Mouse (Mus musculus) neural tube, embryonic 15.5 days (tissue): ENCODE measurements at regions not wholly inside any gene's neighbourhood (a gene's known extent, or its start where the extent isn't known, plus 50 kb on each side); places are given as distances from the start of the nearest gene placed in this dataset.

Source experiments
- ATAC-seq: fragments of 200-750 bp; cut with Nextera tagmentation; 2 replicates; pipeline ENCODE4 v1.8.0; 2017; ENCODE audit warnings: mild to moderate bottlenecking, moderate TSS enrichment, moderate library complexity; ENCODE audit not compliant: low FRiP score
- H3K27ac ChIP-seq: fragments of 300-500 bp; sonication (generic); replicated peaks from 2 replicates; pipeline ENCODE4 v1.5.1; 2015; ENCODE audit warnings: mild to moderate bottlenecking, inconsistent platforms
- H3K27me3 ChIP-seq: fragments of 300-500 bp; sonication (generic); replicated peaks from 2 replicates; pipeline ENCODE4 v1.6.1; 2015; ENCODE audit warnings: inconsistent platforms
- H3K36me3 ChIP-seq: fragments of 300-500 bp; sonication (generic); 2 replicates; pipeline ENCODE4 v1.6.1; 2015; ENCODE audit warnings: inconsistent platforms
- H3K4me1 ChIP-seq: fragments of 300-500 bp; sonication (generic); 2 replicates; pipeline ENCODE4 v1.6.1; 2015; ENCODE audit warnings: inconsistent platforms
- H3K4me2 ChIP-seq: fragments of 300-500 bp; sonication (generic); 2 replicates; pipeline ENCODE4 v1.6.1; 2015; ENCODE audit warnings: inconsistent platforms, mild to moderate bottlenecking, moderate library complexity
- H3K4me3 ChIP-seq: fragments of 300-500 bp; sonication (generic); replicated peaks from 2 replicates; pipeline ENCODE4 v1.5.1; 2015; ENCODE audit warnings: mild to moderate bottlenecking, inconsistent platforms
- H3K9ac ChIP-seq: fragments of 300-500 bp; sonication (generic); replicated peaks from 2 replicates; pipeline ENCODE4 v1.6.1; 2015; ENCODE audit warnings: mild to moderate bottlenecking, inconsistent platforms
- H3K9me3 ChIP-seq: fragments of 300-500 bp; sonication (generic); replicated peaks from 2 replicates; pipeline ENCODE4 v1.6.1; 2016; ENCODE audit warnings: inconsistent platforms
- WGBS: fragments of 180-500 bp; shearing (Covaris S2); methylation state at CpG from one replicate; pipeline ENCODE4 v1.1.7; 2015; ENCODE audit warnings: mixed read lengths; 5-methylcytosine and 5-hydroxymethylcytosine counted together

GRCm38 (mm10) chr15:27137580-27137979, 242.2 kb upstream of the Fbxl7 start:
- no peaks in the 10 kb centered on the region for H3K27me3 ChIP-seq
- no peaks in the 10 kb centered on the region for H3K4me1 ChIP-seq
- WGBS = 86% methylated on average over 5 of the region's 5 CpGs
- no peak overlapping the region for H3K4me2 ChIP-seq
- H3K4me3 ChIP-seq = no peak overlapping the region
- H3K36me3 ChIP-seq = no peaks in the 10 kb centered on the region
- no peak overlapping the region for H3K27ac ChIP-seq
- no peak overlapping the region for H3K9ac ChIP-seq
- H3K9me3 ChIP-seq = no peaks in the 10 kb centered on the region
- no peak for ATAC-seq

- H3K27me3 ChIP-seq = no peaks in the 10 kb centered on the region
- no peaks in the 10 kb centered on the region for H3K9me3 ChIP-seq
- WGBS = 53% methylated on average over 6 of the region's 6 CpGs
- no peaks in the 10 kb centered on the region for H3K4me1 ChIP-seq
- no peak overlapping the region for H3K4me2 ChIP-seq
- no peak overlapping the region for H3K9ac ChIP-seq
- H3K4me3 ChIP-seq = no peak overlapping the region
- H3K27ac ChIP-seq = no peak overlapping the region
- no peaks in the 10 kb centered on the region for H3K36me3 ChIP-seq
- no peak for ATAC-seq
These were observed 250.5 kb upstream of the Fbxl7 start for GRCm38 (mm10) chr15:27145860-27146259.

DNA sequence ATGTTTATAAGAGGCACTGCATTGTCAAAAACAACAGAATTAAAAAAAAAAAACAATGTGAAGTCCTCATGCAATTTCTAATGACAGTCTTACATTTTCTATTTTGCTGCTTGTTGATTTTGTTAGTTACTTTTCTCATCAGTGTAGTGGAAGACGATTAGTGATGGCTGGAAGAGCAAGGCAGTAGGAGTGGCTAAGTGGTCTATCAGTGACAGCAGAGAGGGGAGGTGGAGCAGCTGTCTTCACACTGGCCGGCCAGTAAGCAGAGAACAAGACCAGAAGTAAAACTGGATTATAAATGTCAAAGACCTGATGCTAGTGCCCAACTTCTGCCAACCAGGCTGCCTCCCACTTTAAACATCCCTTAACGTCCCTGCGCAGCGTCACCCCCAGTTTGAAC, 265.6 kb upstream of the Fbxl7 start:
- no peak for ATAC-seq
- Histone ChIP-seq H3K9me3 (no peaks in the 10 kb centered on the region), H3K4me1 (no peaks in the 10 kb centered on the region), H3K27me3 (no peaks in the 10 kb centered on the region), H3K27ac (no peak overlapping the region), H3K9ac (no peak overlapping the region), H3K4me3 (no peak overlapping the region), H3K4me2 (no peak overlapping the region), H3K36me3 (no peaks in the 10 kb centered on the region)
- WGBS = 79% methylated on average over 5 of the region's 5 CpGs

- Histone ChIP-seq H3K36me3 (no peaks in the 10 kb centered on the region), H3K4me1 (no peaks in the 10 kb centered on the region), H3K9me3 (no peaks in the 10 kb centered on the region), H3K27me3 (no peaks in the 10 kb centered on the region), H3K4me2 (no peak overlapping the region), H3K27ac (no peak overlapping the region), H3K9ac (no peak overlapping the region), H3K4me3 (no peak overlapping the region)
- no peak for ATAC-seq
- 85% methylated on average over 1 of the region's 1 CpGs for WGBS
These were observed 272.1 kb upstream of the Fbxl7 start for GRCm38 (mm10) chr15:27167484-27167883.

DNA sequence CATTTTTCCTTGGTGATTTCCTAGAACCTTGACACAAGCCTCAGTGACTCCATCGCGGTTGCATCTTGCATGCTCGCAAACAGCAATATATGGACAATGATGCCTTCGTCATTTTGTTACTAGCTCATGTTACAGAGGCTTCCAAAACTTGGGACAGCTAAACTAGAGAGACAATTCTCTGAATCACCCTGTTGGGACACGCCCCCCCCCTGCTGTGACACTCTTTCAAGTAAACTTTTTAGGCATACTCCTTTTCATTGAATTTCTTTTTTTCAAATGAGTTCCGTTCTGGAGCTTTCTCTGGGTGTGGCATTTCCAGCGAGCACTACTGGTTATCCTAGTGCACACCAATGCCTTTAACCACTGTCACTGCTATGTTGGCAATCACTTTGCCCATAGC, 274.5 kb upstream of the Fbxl7 start:
- H3K9me3 ChIP-seq = no peaks in the 10 kb centered on the region
- H3K4me2 ChIP-seq = no peak overlapping the region
- H3K36me3 ChIP-seq = no peaks in the 10 kb centered on the region
- H3K27ac ChIP-seq = no peak overlapping the region
- H3K9ac ChIP-seq = no peak overlapping the region
- WGBS = 87% methylated on average over 7 of the region's 7 CpGs
- no peak for ATAC-seq
- H3K27me3 ChIP-seq = no peaks in the 10 kb centered on the region
- H3K4me1 ChIP-seq = no peaks in the 10 kb centered on the region
- no peak overlapping the region for H3K4me3 ChIP-seq

DNA sequence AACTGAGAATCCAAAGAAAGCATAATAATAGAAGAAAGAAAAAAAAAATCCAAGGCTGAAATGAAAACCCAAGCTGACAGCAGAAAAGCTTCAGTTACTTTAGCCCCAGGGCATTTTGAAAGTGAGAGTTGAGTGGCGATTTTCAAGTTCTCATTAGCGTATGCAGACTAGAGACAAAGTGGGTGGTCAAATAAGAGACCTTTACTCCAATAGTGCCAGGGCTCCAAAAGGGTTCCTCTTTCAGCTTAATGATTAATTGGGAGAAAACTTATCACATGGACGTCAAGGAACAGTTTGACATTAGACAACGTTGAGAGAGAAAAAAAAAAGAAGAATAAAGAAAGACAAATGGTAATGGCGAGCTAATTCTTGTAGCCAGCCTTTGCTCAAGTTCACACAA, 278.1 kb upstream of the Fbxl7 start:
- H3K27me3 ChIP-seq = no peaks in the 10 kb centered on the region
- no peaks in the 10 kb centered on the region for H3K36me3 ChIP-seq
- H3K4me3 ChIP-seq = no peak overlapping the region
- H3K27ac ChIP-seq = no peak overlapping the region
- H3K9me3 ChIP-seq = no peaks in the 10 kb centered on the region
- WGBS = 35% methylated on average over 5 of the region's 5 CpGs
- no peak overlapping the region for H3K4me2 ChIP-seq
- H3K4me1 ChIP-seq = peaks cover 5% of the 10 kb centered on the region
- ATAC-seq = no peak
- no peak overlapping the region for H3K9ac ChIP-seq

- H3K4me3 ChIP-seq = no peak overlapping the region
- no peaks in the 10 kb centered on the region for H3K36me3 ChIP-seq
- H3K9ac ChIP-seq = no peak overlapping the region
- peak overlapping the region; percentile 42 for H3K4me2 ChIP-seq
- H3K4me1 ChIP-seq = peaks cover 7% of the 10 kb centered on the region
- H3K27me3 ChIP-seq = no peaks in the 10 kb centered on the region
- ATAC-seq = peak; percentile 57
- H3K27ac ChIP-seq = peak overlapping the region; percentile 60
- no peaks in the 10 kb centered on the region for H3K9me3 ChIP-seq
- WGBS = 22% methylated on average over 13 of the region's 13 CpGs
These were observed 282.9 kb upstream of the Fbxl7 start for GRCm38 (mm10) chr15:27178084-27178935.

DNA sequence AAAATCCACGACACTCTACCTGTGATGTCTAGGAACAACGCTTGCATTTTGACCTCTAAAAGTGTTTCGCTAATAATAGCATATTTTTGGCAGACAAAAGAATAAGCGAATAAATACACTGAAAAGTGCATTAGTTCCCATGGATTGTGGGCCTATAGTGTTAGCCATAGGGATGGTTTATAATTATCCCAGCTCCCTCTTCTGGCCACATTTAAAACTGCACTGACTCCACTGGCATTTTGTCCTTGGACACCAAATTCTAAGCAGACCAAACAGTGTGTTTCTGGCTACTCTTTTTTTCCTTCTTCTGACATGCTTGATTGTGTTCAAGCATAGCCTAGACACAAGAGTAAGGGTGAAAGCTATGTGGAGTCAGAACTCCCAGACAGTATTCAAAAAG, 276.8 kb upstream of the Ank start:
- Histone ChIP-seq H3K36me3 (no peaks in the 10 kb centered on the region), H3K27me3 (no peaks in the 10 kb centered on the region), H3K27ac (no peak overlapping the region), H3K9me3 (no peaks in the 10 kb centered on the region), H3K9ac (no peak overlapping the region), H3K4me2 (no peak overlapping the region), H3K4me1 (no peaks in the 10 kb centered on the region), H3K4me3 (no peak overlapping the region)
- ATAC-seq = 0 out of 2 replicates have a peak, but pooled peaks have one; percentile 47
- 55% methylated on average over 4 of the region's 4 CpGs for WGBS

- Histone ChIP-seq H3K4me3 (no peak overlapping the region), H3K4me1 (no peaks in the 10 kb centered on the region), H3K9me3 (no peaks in the 10 kb centered on the region), H3K4me2 (no peak overlapping the region), H3K36me3 (no peaks in the 10 kb centered on the region), H3K27me3 (no peaks in the 10 kb centered on the region), H3K9ac (no peak overlapping the region), H3K27ac (no peak overlapping the region)
- ATAC-seq = no peak
- WGBS = 90% methylated on average over 3 of the region's 3 CpGs
These were observed 265.0 kb upstream of the Ank start for GRCm38 (mm10) chr15:27201513-27201912.

GRCm38 (mm10) chr15:27204888-27205287, 261.6 kb upstream of the Ank start:
- H3K4me2 ChIP-seq = no peak overlapping the region
- no peaks in the 10 kb centered on the region for H3K36me3 ChIP-seq
- H3K4me3 ChIP-seq = no peak overlapping the region
- no peak overlapping the region for H3K9ac ChIP-seq
- 50% methylated on average over 6 of the region's 6 CpGs for WGBS
- H3K27me3 ChIP-seq = no peaks in the 10 kb centered on the region
- no peaks in the 10 kb centered on the region for H3K4me1 ChIP-seq
- ATAC-seq = no peak
- H3K27ac ChIP-seq = no peak overlapping the region
- no peaks in the 10 kb centered on the region for H3K9me3 ChIP-seq

GRCm38 (mm10) chr15:27207446-27207845, 259.0 kb upstream of the Ank start:
- Histone ChIP-seq H3K9me3 (no peaks in the 10 kb centered on the region), H3K9ac (no peak overlapping the region), H3K27me3 (no peaks in the 10 kb centered on the region), H3K4me1 (no peaks in the 10 kb centered on the region), H3K4me3 (no peak overlapping the region), H3K4me2 (no peak overlapping the region), H3K36me3 (no peaks in the 10 kb centered on the region), H3K27ac (no peak overlapping the region)
- 73% methylated on average over 11 of the region's 11 CpGs for WGBS
- no peak for ATAC-seq

GRCm38 (mm10) chr15:27216387-27216786, 250.1 kb upstream of the Ank start:
- WGBS = 47% methylated on average over 7 of the region's 7 CpGs
- ATAC-seq = no peak
- H3K27ac ChIP-seq = no peak overlapping the region

More at GRCm38 (mm10) chr15:27216387-27216786, 250.1 kb upstream of the Ank start:
- Histone ChIP-seq H3K4me1 (no peaks in the 10 kb centered on the region), H3K9ac (no peak overlapping the region), H3K27me3 (no peaks in the 10 kb centered on the region), H3K4me2 (no peak overlapping the region), H3K9me3 (no peaks in the 10 kb centered on the region), H3K36me3 (no peaks in the 10 kb centered on the region), H3K4me3 (no peak overlapping the region)
